ENCODE assay signal across 8 mouse cellular contexts in genomic region chr19:6911101-6912074, GRCm38 (mm10). TPM values are rescaled to one million over a fixed set of nuclear protein-coding genes. Genes with fewer than 3 reads are reported as not detected.
DNase-seq lines count a peak whose midpoint lies in the region; ATAC-seq and TF ChIP-seq lines count a peak whose summit lies in the region.

No protein-coding gene starts in this region.

- H3K4me2 ChIP-seq in heart, embryonic 11.5 days: peak overlapping the region; percentile 93
- peak overlapping the region; percentile 95 for H3K4me2 ChIP-seq in liver, embryonic 13.5 days

- no peak for ATAC-seq in heart, embryonic 11.5 days (replicated peaks; ENCODE audit: insufficient number of reproducible peaks, low FRiP score, low TSS enrichment)
- no peak for ATAC-seq in liver, embryonic 13.5 days (ENCODE audit: low read depth)

- H3K9me3 ChIP-seq in heart, embryonic 11.5 days (replicated peaks; ENCODE audit: control insufficient read depth, low read length): no peaks in the 10 kb centered on the region
- H3K9me3 ChIP-seq in ES-Bruce4 (replicated peaks; ENCODE audit: control insufficient read depth, insufficient read depth, low read length, poor library complexity, severe bottlenecking): no peaks in the 10 kb centered on the region
- H3K9me3 ChIP-seq in liver, embryonic 13.5 days (replicated peaks): no peaks in the 10 kb centered on the region

- no peak overlapping the region for H3K27ac ChIP-seq in heart, embryonic 11.5 days (ENCODE audit: low read depth, low read length)
- H3K27ac ChIP-seq in ES-Bruce4 (ENCODE audit: insufficient read depth, low read length): no peak overlapping the region
- H3K27ac ChIP-seq in embryonic fibroblast, embryonic 13.5 days (ENCODE audit: insufficient read depth, low read length): no peak overlapping the region
- peak overlapping the region; percentile 2 for H3K27ac ChIP-seq in liver, embryonic 13.5 days

- peaks cover 33% of the 10 kb centered on the region for H3K36me3 ChIP-seq in heart, embryonic 11.5 days (ENCODE audit: control insufficient read depth, insufficient read depth, low read length)
- peaks cover 13% of the 10 kb centered on the region; the same call in 1 of the 2 replicates for H3K36me3 ChIP-seq in ES-Bruce4 (ENCODE audit: control insufficient read depth, insufficient read depth, low read length, poor library complexity, severe bottlenecking)
- peaks cover 41% of the 10 kb centered on the region for H3K36me3 ChIP-seq in liver, embryonic 13.5 days

- H3K4me1 ChIP-seq in heart, embryonic 11.5 days (ENCODE audit: control insufficient read depth, insufficient read depth, low read length): peaks cover 27% of the 10 kb centered on the region
- no peaks in the 10 kb centered on the region for H3K4me1 ChIP-seq in ES-Bruce4 (ENCODE audit: control insufficient read depth, insufficient read depth, low read length)
- H3K4me1 ChIP-seq in embryonic fibroblast, embryonic 13.5 days (ENCODE audit: control insufficient read depth, insufficient read depth, low read length): no peaks in the 10 kb centered on the region; the same call in 1 of the 2 replicates
- H3K4me1 ChIP-seq in liver, embryonic 13.5 days (replicated peaks): peaks cover 75% of the 10 kb centered on the region

- no peak for TF ChIP-seq POLR2A in ES-Bruce4 (IDR thresholded peaks at IDR 0.05; ENCODE audit: insufficient read depth, low read length)
- TF ChIP-seq POLR2A in embryonic fibroblast, embryonic 13.5 days (IDR thresholded peaks at IDR 0.05; ENCODE audit: low read depth, low read length): no peak

- DNase-seq in heart, postnatal 4 days: no peak
- DNase-seq in liver, embryonic 13.5 days: no peak
- no peak for DNase-seq in ovary, postnatal 36 days (ENCODE audit: low spot score)
- no peak for DNase-seq in yolk sac, embryonic 10.5 days (ENCODE audit: low spot score)
- no peak for DNase-seq in urinary bladder, postnatal 14 days (ENCODE audit: low spot score)

- WGBS in heart, embryonic 11.5 days (ENCODE audit: insufficient replicate concordance): 82% methylated on average over 19 of the region's 19 CpGs
- WGBS in liver, embryonic 13.5 days (ENCODE audit: insufficient replicate concordance): 81% methylated on average over 19 of the region's 19 CpGs

- H3K4me3 ChIP-seq in heart, embryonic 11.5 days (ENCODE audit: low read depth, low read length): peak overlapping the region; percentile 72
- H3K4me3 ChIP-seq in ES-Bruce4 (ENCODE audit: low read depth, low read length): no peak overlapping the region
- peak overlapping the region; percentile 67 for H3K4me3 ChIP-seq in embryonic fibroblast, embryonic 13.5 days (ENCODE audit: insufficient read depth, low read length)
- H3K4me3 ChIP-seq in liver, embryonic 13.5 days (replicated peaks): peak overlapping the region; percentile 77

- H3K27me3 ChIP-seq in heart, embryonic 11.5 days (ENCODE audit: control insufficient read depth, insufficient read depth, low read length): no peaks in the 10 kb centered on the region
- no peaks in the 10 kb centered on the region for H3K27me3 ChIP-seq in ES-Bruce4 (ENCODE audit: control insufficient read depth, insufficient read depth, low read length, poor library complexity, severe bottlenecking)
- H3K27me3 ChIP-seq in liver, embryonic 13.5 days: no peaks in the 10 kb centered on the region

- H3K9ac ChIP-seq in heart, embryonic 11.5 days (ENCODE audit: low read depth, low read length): peak overlapping the region; percentile 59; the same call in 1 of the 2 replicates
- 0 out of 2 replicates have a peak overlapping the region, but pooled peaks have one; percentile 28 for H3K9ac ChIP-seq in ES-Bruce4 (ENCODE audit: low read depth, poor library complexity, severe bottlenecking)
- H3K9ac ChIP-seq in liver, embryonic 13.5 days: peak overlapping the region; percentile 69

- TF ChIP-seq EP300 in ES-Bruce4 (IDR thresholded peaks at IDR 0.05; ENCODE audit: insufficient read depth, low read depth, low read length): no peak

- no peak for TF ChIP-seq CTCF in ES-Bruce4 (IDR thresholded peaks at IDR 0.05; ENCODE audit: low read depth, low read length)
- no peak for TF ChIP-seq CTCF in embryonic fibroblast, embryonic 13.5 days (IDR thresholded peaks at IDR 0.05; ENCODE audit: borderline replicate concordance, insufficient read depth, low read length)

RNA-seq across cellular contexts. Expression of gene Prdx5, which starts 1.5 kb away (rescaled TPM):
- 143 and 150 TPM in 2 replicates for polyA plus RNA-seq in heart, embryonic 11.5 days (2014; fragmentation: Nextera tagmentation; extraction: Ambion mirVana)
- total RNA-seq in heart, postnatal 4 days (2021): 100 to 1,000 TPM; 309 to 336 TPM
- polyA plus RNA-seq in ES-Bruce4 (2011; ENCODE audit: insufficient read depth, insufficient read length, low read depth, missing spikeins): 56.4 and 66.9 TPM in 2 replicates
- 161 and 235 TPM in 2 replicates for polyA plus RNA-seq in embryonic fibroblast, embryonic 13.5 days (2011; ENCODE audit: insufficient read length, low read depth, missing spikeins)
- polyA plus RNA-seq in liver, embryonic 13.5 days (2015; fragmentation: Nextera tagmentation; extraction: Ambion mirVana): 97.7 and 101 TPM in 2 replicates

RNA-seq across cellular contexts. Expression of gene Trmt112, which starts 1.9 kb away (rescaled TPM):
- polyA plus RNA-seq in heart, embryonic 11.5 days (2014; fragmentation: Nextera tagmentation; extraction: Ambion mirVana): 91.5 and 97.8 TPM in 2 replicates
- 10 to 100 TPM; 34.4 to 35.5 TPM for total RNA-seq in heart, postnatal 4 days (2021)
- 109 and 112 TPM in 2 replicates for polyA plus RNA-seq in ES-Bruce4 (2011; ENCODE audit: insufficient read depth, insufficient read length, low read depth, missing spikeins)
- 61.4 and 74.9 TPM in 2 replicates for polyA plus RNA-seq in embryonic fibroblast, embryonic 13.5 days (2011; ENCODE audit: insufficient read length, low read depth, missing spikeins)
- 103 and 106 TPM in 2 replicates for polyA plus RNA-seq in liver, embryonic 13.5 days (2015; fragmentation: Nextera tagmentation; extraction: Ambion mirVana)

RNA-seq across cellular contexts. Expression of gene Esrra, which starts 10.2 kb away (rescaled TPM):
- 9.0 and 10.5 TPM in 2 replicates for polyA plus RNA-seq in heart, embryonic 11.5 days (2014; fragmentation: Nextera tagmentation; extraction: Ambion mirVana)
- 100 to 1,000 TPM; 111 to 119 TPM for total RNA-seq in heart, postnatal 4 days (2021)
- 13.6 and 16.7 TPM in 2 replicates for polyA plus RNA-seq in ES-Bruce4 (2011; ENCODE audit: insufficient read depth, insufficient read length, low read depth, missing spikeins)
- polyA plus RNA-seq in embryonic fibroblast, embryonic 13.5 days (2011; ENCODE audit: insufficient read length, low read depth, missing spikeins): 18.6 and 19.7 TPM in 2 replicates
- polyA plus RNA-seq in liver, embryonic 13.5 days (2015; fragmentation: Nextera tagmentation; extraction: Ambion mirVana): 4.4 and 4.8 TPM in 2 replicates

RNA-seq across cellular contexts. Expression of gene Catsperz, which starts 13.8 kb away (rescaled TPM):
- polyA plus RNA-seq in heart, embryonic 11.5 days (2014; fragmentation: Nextera tagmentation; extraction: Ambion mirVana): 1.9 and 3.9 TPM in 2 replicates
- not detected for total RNA-seq in heart, postnatal 4 days (2021)
- 1.4 and 1.8 TPM in 2 replicates for polyA plus RNA-seq in ES-Bruce4 (2011; ENCODE audit: insufficient read depth, insufficient read length, low read depth, missing spikeins)
- 0.57 TPM in 1 of 2 replicates, not detected in the other for polyA plus RNA-seq in embryonic fibroblast, embryonic 13.5 days (2011; ENCODE audit: insufficient read length, low read depth, missing spikeins)
- 0.51 and 0.73 TPM in 2 replicates for polyA plus RNA-seq in liver, embryonic 13.5 days (2015; fragmentation: Nextera tagmentation; extraction: Ambion mirVana)

RNA-seq across cellular contexts. Expression of gene Kcnk4, which starts 22.9 kb away (rescaled TPM):
- polyA plus RNA-seq in heart, embryonic 11.5 days (2014; fragmentation: Nextera tagmentation; extraction: Ambion mirVana): 0.17 and 0.46 TPM in 2 replicates
- total RNA-seq in heart, postnatal 4 days (2021): under 1 TPM in 1 of 2 experiments, not detected in 1; 0.56 TPM
- 1.5 TPM in 1 of 2 replicates, not detected in the other for polyA plus RNA-seq in ES-Bruce4 (2011; ENCODE audit: insufficient read depth, insufficient read length, low read depth, missing spikeins)
- not detected in 2 replicates for polyA plus RNA-seq in embryonic fibroblast, embryonic 13.5 days (2011; ENCODE audit: insufficient read length, low read depth, missing spikeins)
- polyA plus RNA-seq in liver, embryonic 13.5 days (2015; fragmentation: Nextera tagmentation; extraction: Ambion mirVana): 0.06 TPM in 1 of 2 replicates, not detected in the other
